ENCODE assay signal across 7 mouse cellular contexts in the genomic region with DNA sequence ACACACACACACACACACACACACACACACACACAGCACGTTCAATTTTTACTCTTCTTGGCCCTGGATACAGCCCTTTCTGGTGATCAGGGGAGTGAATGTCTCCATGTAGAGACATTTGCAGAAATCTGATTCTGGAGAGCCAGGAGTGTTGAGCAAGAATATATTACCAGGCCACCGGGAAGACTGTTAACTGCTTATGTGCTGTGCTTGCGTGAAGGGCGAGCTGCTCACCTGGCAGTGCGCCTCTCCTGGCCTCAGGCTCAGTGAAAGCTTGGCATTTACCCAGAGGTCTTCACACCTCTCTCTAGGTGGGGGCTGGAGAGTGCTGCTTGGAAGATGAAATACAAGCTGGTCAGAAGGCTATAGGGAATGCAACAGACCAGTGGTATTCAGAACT.
A peak's percentile ranks its signal among the peaks of the same experiment; 100 is the strongest.
DNase-seq lines count a peak whose midpoint lies in the region; ATAC-seq and TF ChIP-seq lines count a peak whose summit lies in the region.

No protein-coding gene starts in this region.

- H3K27me3 ChIP-seq in hindbrain, postnatal 0 days (ENCODE audit: insufficient read depth, low read length) = no peaks in the 10 kb centered on the region

- H3K9ac ChIP-seq in hindbrain, postnatal 0 days (replicated peaks; ENCODE audit: low read length) = no peak overlapping the region

- 0 out of 2 replicates have a peak overlapping the region, but pooled peaks have one; percentile 63 for H3K27ac ChIP-seq in hindbrain, postnatal 0 days

- H3K4me2 ChIP-seq in hindbrain, postnatal 0 days (ENCODE audit: low read depth, low read length) = no peak overlapping the region

- H3K4me1 ChIP-seq in hindbrain, postnatal 0 days (ENCODE audit: insufficient read depth, low read length) = 0 out of 2 replicates have a peak, but pooled peaks cover 5% of the 10 kb centered on the region

- no peak overlapping the region for H3K4me3 ChIP-seq in hindbrain, postnatal 0 days (ENCODE audit: low read length)

- H3K9me3 ChIP-seq in hindbrain, postnatal 0 days (ENCODE audit: low read length) = no peaks in the 10 kb centered on the region

- peak; percentile 65 for ATAC-seq in hindbrain, postnatal 0 days

- no peaks in the 10 kb centered on the region for H3K36me3 ChIP-seq in hindbrain, postnatal 0 days (ENCODE audit: insufficient read depth, low read length)

- peak; percentile 39 for DNase-seq in adipocyte (ENCODE audit: low spot score)
- peak; percentile 8 for DNase-seq in brain, embryonic 18.5 days (ENCODE audit: low read depth, low spot score)
- DNase-seq in hindbrain, postnatal 0 days (ENCODE audit: low spot score) = peak; percentile 59
- DNase-seq in lung, postnatal 10 days = peak; percentile 16
- no peak for DNase-seq in spleen, postnatal 36 days (ENCODE audit: low spot score in 2 of 2)
- no peak for DNase-seq in B cell, adult 2 months
- no peak for DNase-seq in layer of hippocampus, adult 9-11 months

- no peak for TF ChIP-seq CTCF in hindbrain, postnatal 0 days (IDR thresholded peaks at IDR 0.05; ENCODE audit: low read depth)

- WGBS in hindbrain, postnatal 0 days = 31% methylated on average over 5 of the region's 5 CpGs

Comparison
In these comparisons a context has a peak if more than half of its experiments do, and no peak if none do; other contexts are left out.
1. DNase-seq: peak in adipocyte (single experiment), brain, embryonic 18.5 days (single experiment), hindbrain, postnatal 0 days (single experiment) and lung, postnatal 10 days (single experiment); none in spleen, postnatal 36 days (0 of 2), B cell, adult 2 months (0 of 2) and layer of hippocampus, adult 9-11 months (single experiment).